Mouse (Mus musculus) urinary bladder, adult 2 months (tissue): ENCODE data around the gene AC153137.1. TPM values are rescaled to one million over a fixed set of nuclear protein-coding genes. Genes with fewer than 3 reads are reported as not detected.
"Not testable (repeated sequence)": the region's sequence is repeated elsewhere in the genome, so short reads cannot be mapped to it uniquely, and the experiment has no call there.

Source experiments
- DNase-seq: peaks from one replicate; pipeline ENCODE4 v3.0.0; 2022; ENCODE audit warnings: low spot score
- polyA plus RNA-seq: library from polyadenylated mRNA; depleted of rRNA; stranded (reverse); fragments of >200 nt; gene quantifications from 2 replicates; pipeline ENCODE4 v1.2.3, GENCODE M21; 2012; rRNA removed

Gene AC153137.1
- polyA plus RNA-seq: 0.10 TPM in 1 of 2 replicates, not detected in the other

GRCm38 (mm10) chr1:30977868-30978267 lies at the start of gene AC153137.1:
Gene AC153137.1 (minus strand): TSS chr1:30977968.
- not testable (repeated sequence) for DNase-seq

GRCm38 (mm10) chr1:31023173-31023572 lies 45.4 kb upstream of the AC153137.1 start:
- DNase-seq: no peak

GRCm38 (mm10) chr1:31019283-31019682 lies 41.5 kb upstream of the AC153137.1 start:
- no peak for DNase-seq

- DNase-seq: no peak
Measured at GRCm38 (mm10) chr1:31017377-31017776, 39.6 kb upstream of the AC153137.1 start.

GRCm38 (mm10) chr1:31016068-31016467 lies 38.3 kb upstream of the AC153137.1 start:
- no peak for DNase-seq

- no peak for DNase-seq
Measured at GRCm38 (mm10) chr1:31015261-31015660, 37.5 kb upstream of the AC153137.1 start.

- DNase-seq: not testable (repeated sequence)
Measured at GRCm38 (mm10) chr1:30977239-30977638, 529 bp downstream of the AC153137.1 start.

- no peak for DNase-seq
Measured at GRCm38 (mm10) chr1:30951795-30952194, 26.0 kb downstream of the AC153137.1 start.

- DNase-seq: no peak
Measured at GRCm38 (mm10) chr1:30950456-30950835, 27.3 kb downstream of the AC153137.1 start.

- DNase-seq: peak; percentile 96
Measured at GRCm38 (mm10) chr1:30949710-30950455, 27.9 kb downstream of the AC153137.1 start.

- DNase-seq: peak; percentile 67
Measured at GRCm38 (mm10) chr1:30948950-30949639, 28.7 kb downstream of the AC153137.1 start.

- no peak for DNase-seq
Measured at GRCm38 (mm10) chr1:30948361-30948949, 29.3 kb downstream of the AC153137.1 start.

GRCm38 (mm10) chr1:30945136-30945535 lies 32.6 kb downstream of the AC153137.1 start:
- DNase-seq: no peak

- DNase-seq: no peak
Measured at GRCm38 (mm10) chr1:30940571-30940970, 37.2 kb downstream of the AC153137.1 start.

GRCm38 (mm10) chr1:30938392-30938791 lies 39.4 kb downstream of the AC153137.1 start:
- DNase-seq: no peak

GRCm38 (mm10) chr1:30937396-30937965 lies 40.3 kb downstream of the AC153137.1 start:
- DNase-seq: no peak

GRCm38 (mm10) chr1:30936488-30936887 lies 41.3 kb downstream of the AC153137.1 start:
- DNase-seq: no peak

GRCm38 (mm10) chr1:30930823-30931222 lies 46.9 kb downstream of the AC153137.1 start:
- DNase-seq: no peak

- DNase-seq: no peak
Measured at GRCm38 (mm10) chr1:30930194-30930593, 47.6 kb downstream of the AC153137.1 start.
